Mouse (Mus musculus): ENCODE data around the gene Npw. TPM values are rescaled to one million over a fixed set of nuclear protein-coding genes. Genes with fewer than 3 reads are reported as not detected.

Gene Npw
- polyA plus RNA-seq, 1 experiment, result 0.71 TPM

GRCm38 (mm10) chr17:24642791-24643343 is 15.4 kb downstream of the Npw start:
- no peak overlapping the region for H3K27ac ChIP-seq (ENCODE audit: insufficient read depth, low read length)
- no peak overlapping the region for H3K4me3 ChIP-seq (ENCODE audit: extremely low read depth, insufficient read depth, insufficient read length)

DNA sequence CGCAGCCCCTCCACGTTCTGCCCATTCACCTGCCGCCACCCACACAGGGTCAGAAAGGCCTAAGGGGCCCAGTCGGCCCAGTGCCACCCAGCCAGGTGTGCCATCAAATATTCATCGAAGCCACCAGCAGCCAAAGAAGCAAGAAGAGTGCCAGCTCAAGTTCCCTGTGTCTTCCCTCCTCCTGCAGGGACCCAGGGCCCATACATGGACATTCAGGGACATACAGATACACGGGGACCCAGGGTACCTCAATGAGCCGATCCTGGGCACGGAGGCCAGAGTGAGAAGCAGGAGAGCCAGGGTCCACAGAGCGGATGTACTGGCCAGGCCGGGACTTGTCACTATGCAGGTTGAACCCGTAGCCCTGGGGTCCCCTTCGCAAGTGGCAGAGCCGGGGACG is 16.3 kb downstream of the Npw start:
- Histone ChIP-seq H3K4me3 (ENCODE audit: extremely low read depth, insufficient read depth, insufficient read length) (no peak overlapping the region), H3K27me3 (ENCODE audit: control insufficient read depth, insufficient read depth, low read length) (no peaks in the 10 kb centered on the region), H3K27ac (ENCODE audit: insufficient read depth, low read length) (no peak overlapping the region), H3K4me1 (ENCODE audit: control insufficient read depth, insufficient read depth, insufficient read length) (no peaks in the 10 kb centered on the region; the same call in 1 of the 2 replicates), H3K36me3 (ENCODE audit: control insufficient read depth, insufficient read depth, low read length) (no peaks in the 10 kb centered on the region)
- TF ChIP-seq POLR2A (IDR thresholded peaks at IDR 0.05; ENCODE audit: low read depth, low read length) (no peak), CTCF (IDR thresholded peaks at IDR 0.05; ENCODE audit: extremely low read depth, insufficient read depth, insufficient read length, insufficient replicate concordance) (no peak)
- DNase-seq (ENCODE audit: low read depth in 1 of 2, low spot score in 2 of 2), result no peak
- 93% methylated on average over 14 of the region's 14 CpGs for WGBS

More at GRCm38 (mm10) chr17:24642791-24643343, 15.4 kb downstream of the Npw start:
- TF ChIP-seq CTCF (IDR thresholded peaks at IDR 0.05; ENCODE audit: extremely low read depth, insufficient read depth, insufficient read length, insufficient replicate concordance) (no peak), POLR2A (IDR thresholded peaks at IDR 0.05; ENCODE audit: low read depth, low read length) (no peak)
- no peak for DNase-seq (ENCODE audit: low read depth in 1 of 2, low spot score in 2 of 2)
- WGBS, result 82% methylated on average over 6 of the region's 6 CpGs
- no peaks in the 10 kb centered on the region for H3K36me3 ChIP-seq (ENCODE audit: control insufficient read depth, insufficient read depth, low read length)
- H3K27me3 ChIP-seq (ENCODE audit: control insufficient read depth, insufficient read depth, low read length), result no peaks in the 10 kb centered on the region
- H3K4me1 ChIP-seq (ENCODE audit: control insufficient read depth, insufficient read depth, insufficient read length), result no peaks in the 10 kb centered on the region; the same call in 1 of the 2 replicates

DNA sequence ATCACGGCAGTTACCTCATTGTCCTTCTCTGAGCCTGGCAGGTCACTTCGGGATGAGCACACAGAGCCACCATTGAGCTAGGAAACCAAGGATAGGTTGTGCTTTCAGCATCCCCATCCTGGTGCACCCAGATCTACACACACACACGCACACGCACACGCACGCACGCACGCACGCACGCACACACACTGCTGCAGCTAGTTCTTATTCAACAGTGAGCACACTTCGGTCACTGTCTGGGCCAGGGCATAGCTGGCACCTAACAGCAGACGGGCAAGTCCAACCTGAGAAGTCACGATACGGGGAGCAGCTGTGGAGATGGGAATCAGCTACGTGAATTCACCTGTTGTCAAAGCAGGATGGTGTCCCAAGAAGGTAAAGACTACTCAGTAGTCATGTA is 17.7 kb downstream of the Npw start:
- TF ChIP-seq CTCF (IDR thresholded peaks at IDR 0.05; ENCODE audit: extremely low read depth, insufficient read depth, insufficient read length, insufficient replicate concordance), result no peak
- no peak for TF ChIP-seq POLR2A (IDR thresholded peaks at IDR 0.05; ENCODE audit: low read depth, low read length)
- Histone ChIP-seq H3K27ac (ENCODE audit: insufficient read depth, low read length) (no peak overlapping the region), H3K36me3 (ENCODE audit: control insufficient read depth, insufficient read depth, low read length) (no peaks in the 10 kb centered on the region), H3K27me3 (ENCODE audit: control insufficient read depth, insufficient read depth, low read length) (no peaks in the 10 kb centered on the region), H3K4me1 (ENCODE audit: control insufficient read depth, insufficient read depth, insufficient read length) (no peaks in the 10 kb centered on the region; the same call in 1 of the 2 replicates), H3K4me3 (ENCODE audit: extremely low read depth, insufficient read depth, insufficient read length) (no peak overlapping the region)
- WGBS, result 94% methylated on average over 15 of the region's 15 CpGs
- DNase-seq (ENCODE audit: low read depth in 1 of 2, low spot score in 2 of 2), result no peak

- Histone ChIP-seq H3K27me3 (ENCODE audit: control insufficient read depth, insufficient read depth, low read length) (no peaks in the 10 kb centered on the region), H3K4me1 (ENCODE audit: control insufficient read depth, insufficient read depth, insufficient read length) (no peaks in the 10 kb centered on the region), H3K27ac (ENCODE audit: insufficient read depth, low read length) (peak overlapping the region; percentile 12; the same call in 1 of the 2 replicates), H3K36me3 (ENCODE audit: control insufficient read depth, insufficient read depth, low read length) (no peaks in the 10 kb centered on the region), H3K4me3 (ENCODE audit: extremely low read depth, insufficient read depth, insufficient read length) (no peak overlapping the region)
- no peak for DNase-seq (ENCODE audit: low read depth in 1 of 2, low spot score in 2 of 2)
- 84% methylated on average over 7 of the region's 7 CpGs for WGBS
- TF ChIP-seq POLR2A (IDR thresholded peaks at IDR 0.05; ENCODE audit: low read depth, low read length) (no peak), CTCF (IDR thresholded peaks at IDR 0.05; ENCODE audit: extremely low read depth, insufficient read depth, insufficient read length, insufficient replicate concordance) (no peak)
Measured at GRCm38 (mm10) chr17:24640119-24640518, 18.1 kb downstream of the Npw start.

DNA sequence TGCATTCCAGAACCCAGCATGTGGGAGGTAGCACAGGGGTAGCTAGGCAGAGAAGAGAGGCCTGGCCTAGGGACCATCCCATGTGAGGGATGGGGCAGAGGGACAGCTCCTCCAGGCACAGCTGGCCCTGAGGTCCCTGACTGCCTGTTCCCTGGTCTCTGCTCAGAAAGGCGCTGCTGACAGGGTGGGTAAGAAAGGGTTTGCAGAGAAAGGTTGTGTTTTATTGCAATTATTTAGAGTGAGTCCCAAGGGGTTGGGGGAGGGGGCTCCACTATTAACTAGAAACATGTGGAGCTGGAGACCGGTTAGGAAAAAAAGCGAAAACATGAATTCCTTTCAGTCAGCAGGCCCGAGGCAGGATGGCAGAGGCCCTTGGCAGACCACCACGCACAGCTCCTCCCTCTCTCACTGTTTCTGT is 18.7 kb downstream of the Npw start:
- 82% methylated on average over 5 of the region's 5 CpGs for WGBS
- Histone ChIP-seq H3K4me3 (ENCODE audit: extremely low read depth, insufficient read depth, insufficient read length) (no peak overlapping the region), H3K36me3 (ENCODE audit: control insufficient read depth, insufficient read depth, low read length) (no peaks in the 10 kb centered on the region), H3K27me3 (ENCODE audit: control insufficient read depth, insufficient read depth, low read length) (no peaks in the 10 kb centered on the region), H3K27ac (ENCODE audit: insufficient read depth, low read length) (peak overlapping the region; percentile 48; the same call in 1 of the 2 replicates), H3K4me1 (ENCODE audit: control insufficient read depth, insufficient read depth, insufficient read length) (no peaks in the 10 kb centered on the region)
- DNase-seq (ENCODE audit: low read depth in 1 of 2, low spot score in 2 of 2), result no peak
- no peak for TF ChIP-seq CTCF (IDR thresholded peaks at IDR 0.05; ENCODE audit: extremely low read depth, insufficient read depth, insufficient read length, insufficient replicate concordance)
- no peak for TF ChIP-seq POLR2A (IDR thresholded peaks at IDR 0.05; ENCODE audit: low read depth, low read length)

DNA sequence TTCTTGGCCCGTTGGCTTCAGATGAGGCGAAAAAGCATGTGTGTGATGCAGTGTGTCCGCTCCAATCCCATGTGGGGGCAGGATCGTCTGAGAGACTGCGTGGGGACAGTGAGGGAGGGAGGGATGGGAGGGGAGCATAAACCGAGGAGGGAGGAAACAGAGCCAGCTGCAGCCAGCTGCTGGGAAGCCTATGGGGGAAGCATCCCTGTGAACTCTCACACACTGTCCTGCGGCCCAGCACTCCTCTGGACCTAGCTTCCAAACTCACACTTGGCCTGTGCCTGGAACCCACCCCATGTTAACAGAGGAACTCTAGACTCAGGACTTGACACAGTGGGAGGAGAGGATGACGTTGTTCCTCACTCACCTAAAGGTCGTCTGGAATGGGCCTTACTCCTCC is 19.4 kb downstream of the Npw start:
- Histone ChIP-seq H3K4me1 (ENCODE audit: control insufficient read depth, insufficient read depth, insufficient read length) (no peaks in the 10 kb centered on the region), H3K36me3 (ENCODE audit: control insufficient read depth, insufficient read depth, low read length) (no peaks in the 10 kb centered on the region), H3K4me3 (ENCODE audit: extremely low read depth, insufficient read depth, insufficient read length) (no peak overlapping the region), H3K27ac (ENCODE audit: insufficient read depth, low read length) (peak overlapping the region; percentile 61), H3K27me3 (ENCODE audit: control insufficient read depth, insufficient read depth, low read length) (no peaks in the 10 kb centered on the region)
- TF ChIP-seq POLR2A (IDR thresholded peaks at IDR 0.05; ENCODE audit: low read depth, low read length) (no peak), CTCF (IDR thresholded peaks at IDR 0.05; ENCODE audit: extremely low read depth, insufficient read depth, insufficient read length, insufficient replicate concordance) (no peak)
- WGBS, result 80% methylated on average over 9 of the region's 9 CpGs
- no peak for DNase-seq (ENCODE audit: low read depth in 1 of 2, low spot score in 2 of 2)

GRCm38 (mm10) chr17:24638214-24638613 is 20.0 kb downstream of the Npw start:
- H3K27me3 ChIP-seq (ENCODE audit: control insufficient read depth, insufficient read depth, low read length), result no peaks in the 10 kb centered on the region
- TF ChIP-seq CTCF (IDR thresholded peaks at IDR 0.05; ENCODE audit: extremely low read depth, insufficient read depth, insufficient read length, insufficient replicate concordance), result no peak
- no peak for TF ChIP-seq POLR2A (IDR thresholded peaks at IDR 0.05; ENCODE audit: low read depth, low read length)
- H3K4me3 ChIP-seq (ENCODE audit: extremely low read depth, insufficient read depth, insufficient read length), result no peak overlapping the region
- no peaks in the 10 kb centered on the region for H3K36me3 ChIP-seq (ENCODE audit: control insufficient read depth, insufficient read depth, low read length)
- peaks cover under 1% of the 10 kb centered on the region; the same call in 1 of the 2 replicates for H3K4me1 ChIP-seq (ENCODE audit: control insufficient read depth, insufficient read depth, insufficient read length)
- peak overlapping the region; percentile 61 for H3K27ac ChIP-seq (ENCODE audit: insufficient read depth, low read length)
- 92% methylated on average over 4 of the region's 4 CpGs for WGBS
- DNase-seq (ENCODE audit: low read depth in 1 of 2, low spot score in 2 of 2), result no peak

All from spleen, adult 2 months (tissue).